Mouse (Mus musculus) testis, adult 2 months (tissue): ENCODE results near the gene Celsr1.

ENCODE experiments used
- CTCF ChIP-seq: fragments of 200-500 bp; IDR thresholded peaks from 2 replicates; pipeline ENCODE4 v1.5.1; 2012; ENCODE audit warnings: low read depth, mild to moderate bottlenecking, inconsistent platforms, low read length, moderate library complexity; ENCODE audit not compliant: control insufficient read depth, insufficient read depth, insufficient replicate concordance
- POLR2A ChIP-seq: fragments of 200-500 bp; IDR thresholded peaks from 2 replicates; pipeline ENCODE4 v1.6.1; 2012; ENCODE audit warnings: low read depth, mild to moderate bottlenecking, inconsistent platforms, low read length, moderate library complexity; ENCODE audit not compliant: control insufficient read depth

GRCm38 (mm10) chr15:86066836-86067580 lies 33.4 kb upstream of the Celsr1 start:
- TF ChIP-seq CTCF, result no peak
- TF ChIP-seq POLR2A, result no peak
